Mouse (Mus musculus) embryonic facial prominence, embryonic 13.5 days (tissue): ENCODE measurements at regions not wholly inside any gene's neighbourhood (a gene's known extent, or its start where the extent isn't known, plus 50 kb on each side); places are given as distances from the start of the nearest gene placed in this dataset.

Experiments
- ATAC-seq: fragments of 200-750 bp; cut with Nextera tagmentation; 2 replicates; pipeline ENCODE4 v1.8.0; 2017; ENCODE audit warnings: low read depth; ENCODE audit not compliant: insufficient number of reproducible peaks, insufficient read depth, low FRiP score, low TSS enrichment
- H3K27ac ChIP-seq: fragments of 300-500 bp; sonication (generic); 2 replicates; pipeline ENCODE4 v1.5.1; 2015; ENCODE audit warnings: moderate library complexity, mild to moderate bottlenecking, inconsistent platforms
- H3K27me3 ChIP-seq: fragments of 300-500 bp; sonication (generic); 2 replicates; pipeline ENCODE4 v1.6.1; 2015; ENCODE audit warnings: mild to moderate bottlenecking, inconsistent platforms
- H3K36me3 ChIP-seq: fragments of 300-500 bp; sonication (generic); 2 replicates; pipeline ENCODE4 v1.6.1; 2015; ENCODE audit warnings: mild to moderate bottlenecking, inconsistent platforms
- H3K4me1 ChIP-seq: fragments of 300-500 bp; sonication (generic); 2 replicates; pipeline ENCODE4 v1.6.1; 2015; ENCODE audit warnings: inconsistent platforms
- H3K4me2 ChIP-seq: fragments of 300-500 bp; sonication (generic); 2 replicates; pipeline ENCODE4 v1.6.1; 2015; ENCODE audit warnings: moderate library complexity, mild to moderate bottlenecking, inconsistent platforms
- H3K4me3 ChIP-seq: fragments of 300-500 bp; sonication (generic); 2 replicates; pipeline ENCODE4 v1.5.1; 2015; ENCODE audit warnings: mild to moderate bottlenecking, inconsistent platforms
- H3K9ac ChIP-seq: fragments of 300-500 bp; sonication (generic); 2 replicates; pipeline ENCODE4 v1.6.1; 2015; ENCODE audit warnings: mild to moderate bottlenecking, inconsistent platforms
- H3K9me3 ChIP-seq: fragments of 300-500 bp; sonication (generic); 2 replicates; pipeline ENCODE4 v1.6.1; 2016; ENCODE audit warnings: inconsistent platforms
- WGBS: fragments of 180-500 bp; shearing (Covaris S2); methylation state at CpG from one replicate; pipeline ENCODE4 v1.1.7; 2015; ENCODE audit warnings: mixed read lengths; 5-methylcytosine and 5-hydroxymethylcytosine counted together

DNA sequence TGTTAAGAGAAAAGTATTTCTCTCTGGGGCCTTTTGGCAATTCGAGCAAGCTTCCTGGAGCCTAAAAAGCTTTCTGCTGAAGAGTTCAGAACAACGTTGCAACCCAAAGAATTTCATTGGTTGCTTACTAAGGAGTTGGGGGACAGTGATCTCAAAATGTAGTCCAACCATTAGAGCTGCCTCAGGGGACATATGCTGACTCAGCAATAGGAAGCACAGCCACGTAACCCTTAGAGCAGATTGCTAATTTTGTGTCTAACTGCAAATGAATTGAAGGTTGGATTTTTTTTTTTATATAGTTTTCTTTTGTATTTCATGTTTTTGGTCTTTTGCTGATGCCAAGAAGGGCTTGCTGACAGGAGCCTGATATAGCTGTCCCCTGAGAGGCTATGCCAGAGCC lies 52.6 kb upstream of the Tmtc2 start:
- H3K27ac ChIP-seq, result no peak overlapping the region
- WGBS, result 59% methylated on average over 3 of the region's 3 CpGs
- no peak for ATAC-seq

DNA sequence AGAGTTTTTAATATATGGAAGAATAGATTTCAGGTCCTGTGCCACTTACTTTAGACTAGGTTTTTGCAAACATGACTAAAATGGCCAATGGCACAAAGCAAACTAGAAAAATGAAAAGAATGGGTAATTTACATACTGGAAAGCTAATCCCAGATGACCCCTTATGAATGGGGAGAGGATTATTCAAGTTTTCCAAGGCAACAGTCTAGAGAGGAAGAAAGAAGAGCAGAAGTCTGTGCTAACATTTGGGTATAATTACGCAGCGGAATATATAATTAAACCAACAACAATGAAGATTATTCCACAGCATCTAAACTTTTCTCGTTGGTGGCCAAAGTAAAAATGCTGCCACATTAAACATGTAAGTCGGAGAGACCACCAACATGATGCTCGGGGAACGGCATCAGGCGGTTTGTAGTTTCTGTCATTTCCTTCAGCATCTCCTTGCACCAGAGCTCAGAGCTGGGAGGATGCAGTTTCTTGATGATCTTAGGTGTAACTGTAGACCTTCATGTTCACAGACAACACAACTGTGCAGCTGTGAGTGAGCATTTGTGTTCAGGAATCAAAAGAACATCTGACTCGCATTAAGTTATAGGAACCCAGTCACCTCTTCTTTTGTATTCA lies 51.2 kb upstream of the Tmtc2 start:
- H3K36me3 ChIP-seq, result no peaks in the 10 kb centered on the region
- no peak overlapping the region for H3K4me2 ChIP-seq
- H3K27me3 ChIP-seq, result no peaks in the 10 kb centered on the region
- H3K4me3 ChIP-seq, result no peak overlapping the region
- H3K9me3 ChIP-seq, result no peaks in the 10 kb centered on the region
- no peak overlapping the region for H3K9ac ChIP-seq
- H3K4me1 ChIP-seq, result no peaks in the 10 kb centered on the region
- 0 out of 2 replicates have a peak overlapping the region, but pooled peaks have one; percentile 29 for H3K27ac ChIP-seq
- 61% methylated on average over 8 of the region's 8 CpGs for WGBS
- no peak for ATAC-seq

More for the DNA sequence above, 52.6 kb upstream of the Tmtc2 start:
- Histone ChIP-seq H3K4me3 (no peak overlapping the region), H3K27me3 (no peaks in the 10 kb centered on the region), H3K9ac (no peak overlapping the region), H3K4me1 (no peaks in the 10 kb centered on the region), H3K9me3 (no peaks in the 10 kb centered on the region), H3K36me3 (no peaks in the 10 kb centered on the region), H3K4me2 (no peak overlapping the region)
